Comparison of ENCODE assay signal across 13 mouse cellular contexts in the genomic region with DNA sequence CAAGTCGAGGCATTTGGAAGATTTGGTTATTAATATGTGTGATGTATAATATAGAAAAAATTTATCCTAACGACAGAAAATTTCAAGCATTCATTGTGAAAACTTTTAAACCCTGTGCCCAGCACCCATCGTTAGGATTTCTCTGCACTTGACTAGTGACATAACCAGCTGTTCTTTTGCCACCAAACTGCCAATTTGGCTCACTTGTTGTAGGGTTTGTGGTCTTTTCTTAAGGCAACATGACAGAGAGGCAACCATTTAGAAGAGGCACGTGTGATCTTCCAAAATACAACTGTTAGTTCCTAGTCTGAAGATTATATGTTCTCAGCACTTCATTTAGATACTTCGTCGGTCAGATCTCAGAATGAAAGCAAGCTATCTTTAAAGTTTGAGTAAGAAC.
"Had no signal": no experiment of that assay in that cellular context is flagged by ENCODE, and none has a peak within 500 bp of the region (broad histone marks: within the 10 kb centered on the region; RNA-seq: fewer than 3 reads in every experiment).

No protein-coding gene starts in this region.

- H3K27ac ChIP-seq: kidney, embryonic 15.5 days; limb, embryonic 15.5 days; liver, embryonic 12.5 days; midbrain, embryonic 10.5 days; stomach, embryonic 15.5 days had no signal

- H3K36me3 ChIP-seq: kidney, embryonic 15.5 days; limb, embryonic 15.5 days; liver, embryonic 12.5 days; midbrain, embryonic 10.5 days; stomach, embryonic 15.5 days had no signal

- ATAC-seq: liver, embryonic 12.5 days; midbrain, embryonic 16.5 days had no signal

- H3K9me3 ChIP-seq: kidney, embryonic 15.5 days; limb, embryonic 15.5 days; liver, embryonic 12.5 days; midbrain, embryonic 10.5 days; stomach, embryonic 15.5 days had no signal

- H3K27me3 ChIP-seq: kidney, embryonic 15.5 days; limb, embryonic 15.5 days; liver, embryonic 12.5 days; stomach, embryonic 15.5 days had no signal

- H3K9ac ChIP-seq: kidney, embryonic 15.5 days; limb, embryonic 15.5 days; liver, embryonic 12.5 days; lung, embryonic 14.5 days; stomach, embryonic 15.5 days had no signal

- H3K4me2 ChIP-seq: kidney, embryonic 15.5 days; limb, embryonic 15.5 days; liver, embryonic 12.5 days; lung, embryonic 14.5 days; stomach, embryonic 15.5 days had no signal

- H3K4me1 ChIP-seq: midbrain, embryonic 10.5 days had no signal

- H3K4me3 ChIP-seq: kidney, embryonic 15.5 days; limb, embryonic 15.5 days; liver, embryonic 12.5 days; midbrain, embryonic 10.5 days; stomach, embryonic 15.5 days had no signal

- DNase-seq: kidney, adult 2 months; kidney, postnatal 25 days; layer of hippocampus, postnatal 36 days; lung, postnatal 10 days; lung, postnatal 4 days; right cerebral cortex, postnatal 14 days had no signal
